Mouse (Mus musculus): ENCODE measurements around the gene Tec.

Tec gene

DNA sequence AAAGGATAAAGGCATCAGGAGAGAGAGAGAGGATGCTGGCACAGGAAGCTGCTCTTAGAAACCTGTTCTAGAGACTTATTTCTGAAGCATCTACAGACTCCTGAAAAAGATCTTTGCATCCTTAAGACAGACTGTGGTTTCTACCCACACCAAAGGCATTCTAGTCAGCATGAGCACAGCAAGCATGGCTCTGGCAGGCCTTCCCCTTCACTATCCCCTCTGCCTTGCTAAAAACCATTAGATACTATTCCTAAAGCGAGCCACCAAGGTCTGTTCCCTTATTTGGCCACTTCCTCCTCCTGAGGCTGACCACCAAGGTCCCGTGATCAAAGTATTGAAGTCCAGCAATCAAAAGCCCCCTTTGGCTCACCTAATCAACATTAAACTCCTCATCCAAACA, 92.2 kb downstream of the Tec start:
- DNase-seq: no peak

DNA sequence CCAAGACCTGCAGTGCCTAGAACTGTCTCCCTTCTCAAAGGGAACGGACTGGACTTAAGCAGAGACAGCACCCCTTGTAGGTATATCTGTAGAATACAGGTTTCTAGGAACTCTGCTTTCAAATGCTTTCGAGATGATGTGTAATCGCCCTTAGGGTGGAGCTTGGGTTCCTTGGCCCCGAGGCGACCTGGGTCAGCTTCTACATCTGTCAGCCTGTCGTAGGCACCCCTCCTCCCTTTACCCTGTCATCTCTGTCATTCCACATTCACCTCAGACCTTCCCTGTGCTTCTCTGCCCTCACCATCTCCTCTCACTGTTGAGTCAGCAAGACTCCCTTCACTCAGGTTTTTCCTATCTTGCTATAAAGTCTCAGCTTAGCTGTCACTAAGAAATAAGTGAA, 98.4 kb downstream of the Tec start:
- DNase-seq: no peak

DNA sequence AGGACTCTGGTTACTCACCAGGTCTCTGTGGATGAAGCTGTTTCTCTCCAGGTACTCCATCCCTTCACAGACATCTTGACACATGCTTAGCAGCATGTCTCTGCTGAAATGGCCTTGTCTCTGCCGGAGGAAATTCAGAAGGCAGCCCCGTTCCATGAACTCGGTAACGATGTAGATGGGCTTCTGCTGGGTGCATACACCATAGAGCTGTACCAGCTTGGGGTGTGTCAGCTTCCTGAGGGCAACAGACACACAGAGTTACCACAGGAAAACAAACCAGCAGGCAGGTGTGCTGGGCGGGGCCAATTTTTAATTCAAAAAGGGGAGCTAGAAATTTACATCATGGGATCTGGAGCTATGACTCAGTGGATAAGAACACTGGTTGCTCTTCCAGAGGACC, 104.7 kb downstream of the Tec start:
- no peak for DNase-seq

DNA sequence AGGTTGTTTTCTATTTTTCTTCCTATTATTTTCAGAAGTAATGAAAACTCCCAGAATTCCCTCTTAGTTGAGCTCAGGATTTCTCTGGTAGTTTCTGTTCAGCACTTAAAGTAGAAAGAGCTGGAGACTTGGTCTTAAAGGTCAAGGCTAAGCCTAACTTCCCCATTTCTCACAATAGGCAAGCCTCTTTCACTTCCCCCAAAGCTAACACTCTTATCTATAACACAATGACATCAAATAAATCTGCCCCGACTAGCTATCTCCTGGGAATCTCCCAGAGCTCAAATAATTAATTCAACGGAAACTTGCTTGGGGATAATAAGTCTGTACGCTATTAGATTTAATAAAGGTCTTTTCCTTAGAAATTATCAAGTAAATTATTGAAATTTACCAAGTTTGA, 105.3 kb downstream of the Tec start:
- no peak for DNase-seq

DNA sequence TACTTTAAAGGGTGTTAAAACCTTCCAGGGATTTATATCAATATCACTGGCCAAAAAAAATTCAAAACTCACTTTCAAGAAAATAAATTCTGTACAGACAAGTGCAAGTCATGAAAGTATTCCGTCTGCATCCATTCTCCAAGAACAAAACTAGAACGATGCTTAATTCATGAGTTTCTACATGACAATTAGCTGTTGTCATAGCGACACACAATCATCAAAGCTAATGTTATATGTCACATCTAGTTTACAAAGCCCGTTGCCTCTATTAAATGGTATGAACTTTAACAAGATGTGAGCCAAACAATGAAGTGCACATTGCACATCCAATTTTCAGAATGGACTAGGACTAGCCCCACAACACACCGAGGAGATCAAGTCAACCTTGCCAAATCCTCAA, 106.5 kb downstream of the Tec start:
- no peak for DNase-seq

DNA sequence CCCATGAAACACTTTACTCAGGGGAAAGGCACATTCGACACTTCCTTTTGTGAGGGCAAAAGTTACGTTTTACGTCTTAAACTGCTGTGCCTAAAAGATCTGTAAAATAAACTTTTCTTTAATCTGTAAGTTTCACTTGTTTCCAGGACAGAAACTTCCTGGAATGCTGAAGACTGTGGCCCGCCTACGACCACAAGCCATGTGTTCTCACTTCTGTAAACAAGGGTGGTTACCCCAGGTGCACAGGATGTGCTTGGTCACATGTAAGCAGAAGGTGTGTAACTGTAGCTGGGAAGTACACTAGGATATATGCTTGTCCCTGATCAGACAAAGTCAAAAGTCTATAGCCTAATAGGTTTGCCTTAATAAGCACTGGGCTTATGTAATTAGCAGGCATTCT, 107.0 kb downstream of the Tec start:
- DNase-seq: no peak

DNA sequence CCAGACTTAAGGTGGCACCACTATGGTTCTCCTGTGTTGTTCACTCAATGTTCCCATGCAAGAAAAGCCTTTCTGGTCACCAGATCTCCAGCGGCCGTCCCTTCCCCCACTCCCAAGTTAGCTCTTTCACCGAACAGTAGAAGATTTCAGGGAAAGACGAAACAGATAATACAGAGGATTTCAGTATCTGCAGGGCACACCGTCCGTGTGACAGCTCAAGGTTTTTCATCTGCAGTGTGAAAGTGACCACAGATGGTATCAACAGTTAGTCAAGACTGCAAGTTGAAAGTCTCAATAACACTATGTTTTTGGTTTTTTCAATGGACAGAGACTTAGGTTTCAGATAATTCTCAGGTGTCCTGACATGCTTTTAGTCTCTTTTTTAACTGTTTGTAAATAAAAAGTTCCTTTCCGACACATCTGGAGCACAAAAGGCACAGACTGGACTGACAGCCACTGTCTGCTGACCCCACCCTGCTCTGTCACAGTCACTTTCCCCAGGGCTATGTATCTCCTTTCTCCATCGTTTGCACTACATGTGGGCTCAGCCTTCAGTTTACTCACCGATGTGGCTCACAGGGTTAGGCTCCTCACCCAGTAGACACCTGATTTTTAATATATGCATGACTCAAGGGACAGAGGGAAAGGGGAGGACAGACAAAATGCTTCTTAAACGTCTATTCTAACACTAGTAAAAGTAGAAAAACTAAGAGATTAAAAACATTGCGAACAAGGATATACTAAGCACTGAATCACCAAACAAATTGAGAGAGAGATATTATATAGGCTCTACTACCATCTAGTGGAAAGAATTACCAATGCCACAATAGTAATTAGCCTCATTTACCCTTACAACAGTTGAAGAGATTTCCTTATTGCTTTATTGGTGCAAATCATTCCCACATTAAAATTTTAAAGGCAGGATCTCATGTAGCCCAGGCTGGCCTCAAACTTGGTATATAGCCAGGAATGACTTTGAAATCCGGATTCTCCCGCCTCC, 109.1 kb downstream of the Tec start:
- DNase-seq: no peak

DNA sequence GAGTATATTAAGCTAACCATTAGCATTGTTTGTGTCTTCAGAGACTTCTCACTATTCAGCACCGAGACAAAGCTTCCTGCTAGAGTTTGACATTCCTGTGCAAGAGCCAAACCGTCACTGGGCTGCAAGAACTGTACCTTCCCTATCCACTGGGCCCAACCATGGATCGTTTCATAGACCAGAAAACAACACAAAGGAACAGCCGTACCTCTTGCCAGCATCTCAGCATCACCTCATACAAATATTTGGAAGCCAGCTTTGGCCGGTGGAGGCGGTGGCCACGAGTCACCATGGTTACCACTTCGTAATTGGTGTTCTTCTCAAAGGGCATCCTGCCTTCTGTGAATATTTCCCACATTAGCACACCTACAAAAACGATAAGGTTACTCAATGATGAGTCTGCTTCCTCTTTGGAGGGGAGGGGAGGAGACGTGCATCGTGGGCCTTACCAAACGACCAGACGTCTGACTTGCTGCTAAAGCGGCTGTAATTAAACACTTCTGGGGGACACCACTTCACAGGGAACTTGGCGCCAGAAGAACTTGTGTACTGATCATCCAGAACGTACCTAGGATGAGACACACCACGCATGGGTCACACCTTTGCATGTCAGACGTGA, 111.0 kb downstream of the Tec start:
- no peak for DNase-seq

DNA sequence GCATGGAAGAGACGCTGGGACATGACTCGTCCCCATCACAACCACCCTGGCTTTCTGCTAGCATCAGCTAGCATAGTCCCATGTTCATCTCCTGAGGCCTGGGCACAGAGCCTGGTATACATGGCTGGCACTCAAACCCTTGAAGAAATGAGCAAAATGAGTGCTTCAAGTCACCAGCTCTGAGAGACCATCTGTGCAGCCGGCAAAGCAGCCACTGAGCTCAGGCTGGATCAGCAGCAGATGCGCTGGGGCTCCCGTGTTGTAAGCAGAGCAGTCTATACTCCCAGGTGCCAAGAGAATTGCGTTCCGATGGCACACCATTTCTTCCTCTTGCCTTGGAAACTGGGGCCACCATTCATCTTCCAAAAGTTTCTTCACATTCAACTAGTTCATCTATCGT, 112.3 kb downstream of the Tec start:
- DNase-seq: peak; percentile 68

DNA sequence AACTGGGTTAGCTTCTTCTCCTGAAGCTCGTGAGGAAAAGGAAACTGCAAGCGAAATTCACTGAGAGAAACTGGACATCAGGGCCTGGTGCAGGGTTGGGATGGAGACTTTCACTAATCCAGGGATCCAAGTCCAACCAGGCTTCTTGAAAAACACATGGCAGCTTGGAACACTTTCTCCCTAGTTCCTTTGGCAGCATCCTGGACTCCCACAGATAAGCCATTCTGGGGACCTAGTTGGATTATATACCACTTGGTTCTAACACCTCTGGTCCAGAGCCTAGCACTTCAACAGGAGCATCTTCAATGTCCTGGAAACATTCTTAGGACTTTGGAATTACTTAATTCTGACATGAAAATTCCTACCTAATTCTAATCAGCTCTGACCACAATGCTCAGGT, 113.2 kb downstream of the Tec start:
- no peak for DNase-seq

DNA sequence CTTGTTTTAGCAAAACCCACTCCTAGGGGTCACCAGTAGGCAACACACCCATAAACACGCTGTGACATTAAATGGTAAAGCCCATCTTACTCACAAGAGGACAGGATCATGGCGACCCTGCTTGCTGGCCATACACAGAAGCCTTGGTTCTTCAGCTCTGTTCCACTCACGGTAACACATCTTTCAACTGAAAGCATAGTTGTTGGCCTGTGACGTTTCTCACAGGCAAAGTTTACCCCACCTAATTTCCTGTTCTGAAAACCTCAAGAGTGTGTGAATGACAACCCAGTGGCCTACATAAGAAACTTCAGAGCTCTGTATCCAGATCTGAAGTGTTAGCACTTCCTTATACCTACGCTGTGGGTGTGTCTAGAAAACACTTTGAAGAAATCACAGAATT, 115.7 kb downstream of the Tec start, which contains the start of gene Txk:
TSS of gene Txk (minus strand) at position 193 of the 400 bp plus-strand sequence.
- no peak for DNase-seq

DNA sequence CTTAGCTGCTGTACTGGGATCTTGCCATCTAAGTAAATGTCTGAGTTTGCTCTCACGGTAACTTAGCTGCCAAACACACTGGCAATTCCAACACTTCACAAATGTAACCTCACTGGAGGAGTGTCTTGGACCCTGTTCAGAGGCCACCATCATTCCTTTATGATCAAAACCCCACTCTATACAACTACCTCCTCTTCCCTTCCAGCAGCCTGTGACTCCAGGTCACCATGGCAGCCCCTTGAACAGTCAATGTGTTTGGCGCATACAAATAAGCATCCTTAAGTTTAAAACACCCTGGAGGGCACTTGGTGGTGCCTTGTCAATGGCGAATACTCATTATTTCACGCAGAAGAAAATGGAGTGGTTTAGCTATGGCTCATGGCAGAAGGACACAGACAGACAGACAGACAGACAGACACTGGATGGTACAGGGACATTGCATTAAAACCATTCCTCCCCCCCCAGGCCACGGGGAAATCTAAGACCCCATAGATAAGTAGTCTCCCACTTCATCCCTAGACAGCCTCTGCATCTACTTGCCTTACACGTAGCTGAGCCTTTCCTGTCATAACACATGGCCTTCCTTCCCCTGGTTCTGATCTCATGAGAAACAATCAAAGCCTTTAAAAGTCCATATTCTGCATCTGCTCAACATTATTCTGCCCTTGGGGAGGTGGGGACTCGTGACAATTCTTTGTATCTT, 117.1 kb downstream of the Tec start:
- no peak for DNase-seq

DNA sequence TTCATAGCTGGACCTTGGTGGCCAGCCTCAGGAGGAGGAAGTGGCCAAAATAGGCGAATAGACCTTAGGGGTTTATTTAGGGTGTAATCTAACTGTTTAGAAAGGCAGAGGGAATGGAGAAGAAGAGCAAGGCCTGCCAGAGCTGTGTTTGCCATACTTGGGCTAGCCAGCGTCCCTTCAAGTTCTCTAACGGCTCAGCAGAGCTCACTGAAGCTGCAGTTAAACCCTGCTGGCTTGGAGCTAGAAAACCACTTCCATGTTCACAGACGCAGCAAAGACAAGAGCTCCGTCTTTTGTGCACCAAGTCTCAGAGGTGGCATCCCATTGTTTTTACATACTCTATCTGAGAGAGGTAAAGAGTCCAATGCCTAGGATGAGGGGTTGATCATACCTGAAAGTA, 118.1 kb downstream of the Tec start:
- DNase-seq: no peak

DNA sequence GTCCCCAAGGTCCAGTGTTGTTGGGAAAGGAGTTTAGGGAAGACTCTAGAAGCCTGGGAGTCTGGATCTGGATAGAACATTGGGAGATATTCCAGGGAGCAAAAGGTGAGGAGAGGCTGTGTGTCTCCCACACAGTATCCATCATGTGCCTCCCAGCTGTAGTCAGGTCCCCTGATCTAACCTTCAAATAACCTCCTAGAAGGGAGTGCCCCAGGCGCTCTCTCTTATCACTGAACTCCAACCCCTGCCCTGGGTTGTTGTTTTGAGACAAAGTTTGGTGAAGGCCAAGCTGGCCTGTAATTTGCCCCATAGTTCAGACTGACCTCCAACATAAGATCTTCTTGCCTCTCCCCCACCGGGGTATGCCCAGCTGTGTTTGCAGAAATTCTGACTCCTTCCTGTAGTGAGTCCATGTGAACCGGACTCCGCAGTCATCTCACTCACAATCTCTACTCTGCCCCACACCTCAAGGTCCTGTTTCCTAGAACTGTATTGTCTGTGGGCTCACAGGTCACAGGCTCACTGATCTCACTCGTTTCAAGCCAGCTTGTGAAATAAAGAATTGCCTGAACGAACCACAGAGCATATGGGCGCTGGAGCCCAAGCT, 119.5 kb downstream of the Tec start:
- no peak for DNase-seq

DNA sequence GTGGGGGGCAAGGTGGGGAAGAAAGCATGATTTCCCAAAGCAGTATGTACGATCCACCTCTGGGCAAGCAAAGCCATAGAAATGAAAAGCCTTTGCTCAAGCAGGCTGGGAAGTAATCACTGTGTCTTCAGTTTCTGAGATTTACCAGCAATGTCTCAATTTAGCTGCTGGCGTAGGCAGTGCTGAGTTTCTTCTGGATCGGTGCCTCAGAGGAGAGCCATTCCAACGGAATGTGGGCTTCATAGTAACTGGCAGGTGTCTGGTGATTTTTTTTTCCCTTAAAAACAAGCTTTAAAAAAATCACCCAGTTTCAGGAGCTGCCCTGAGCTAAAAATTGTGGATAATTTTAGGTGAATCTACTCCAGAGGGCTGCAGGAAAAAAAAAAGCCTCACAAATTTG, 120.9 kb downstream of the Tec start:
- DNase-seq: peak; percentile 63

DNA sequence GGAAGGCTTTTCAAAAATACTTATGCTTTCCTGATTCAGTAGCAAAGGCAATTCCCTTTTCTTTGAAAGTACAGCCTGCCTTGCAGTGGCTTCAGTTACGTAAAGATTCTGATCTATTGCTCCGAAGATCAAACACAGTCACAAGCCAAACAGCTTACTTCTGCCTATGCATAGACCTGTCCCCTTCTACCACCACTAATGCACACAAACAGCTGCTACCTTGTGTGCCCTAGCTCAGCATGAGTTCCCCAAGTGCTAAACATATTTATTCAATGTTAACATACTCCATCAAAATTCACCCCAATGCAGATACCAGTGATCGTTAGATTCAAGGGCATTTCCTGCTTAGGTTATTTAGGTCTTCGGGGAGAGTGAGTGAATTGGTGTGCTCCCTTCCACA, 121.8 kb downstream of the Tec start:
- no peak for DNase-seq

DNA sequence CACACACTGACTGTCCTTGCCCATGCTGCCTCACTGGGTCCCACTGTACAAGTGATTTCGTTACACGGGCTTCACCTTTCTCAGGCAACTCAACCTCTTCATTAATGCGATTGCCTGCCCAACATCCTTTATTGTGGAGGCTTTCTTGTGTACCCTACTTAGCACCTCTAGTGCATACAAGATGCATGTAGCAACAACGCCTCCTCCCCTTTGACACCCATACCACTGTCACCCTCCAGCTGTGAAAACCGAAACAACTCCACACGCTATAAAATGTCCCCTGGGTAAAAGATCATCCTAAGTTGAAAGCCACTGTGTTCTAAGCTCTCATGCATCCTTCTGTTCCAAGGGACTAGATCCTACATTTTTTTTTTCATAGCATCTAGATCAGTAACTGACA, 125.2 kb downstream of the Tec start:
- no peak for DNase-seq

DNA sequence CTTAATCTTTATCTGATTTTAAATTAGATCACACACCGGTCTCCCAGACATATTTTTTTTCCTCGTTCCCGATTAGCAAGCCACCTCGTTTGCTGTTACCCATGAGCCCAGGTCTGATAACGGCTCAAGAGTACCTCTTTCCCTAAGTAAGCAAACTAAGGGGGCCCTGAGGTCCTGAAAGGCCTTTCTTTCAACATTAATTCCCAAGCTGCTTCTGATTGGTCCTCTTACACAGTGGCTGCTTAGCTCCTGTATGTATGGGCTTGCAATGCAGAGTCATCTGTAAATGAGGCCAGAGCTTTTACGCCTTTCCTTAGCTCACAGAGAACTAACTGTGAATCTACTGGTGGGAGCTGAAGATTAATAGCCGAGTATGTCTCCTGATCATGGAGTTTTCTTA, 131.4 kb downstream of the Tec start:
- DNase-seq: no peak

DNA sequence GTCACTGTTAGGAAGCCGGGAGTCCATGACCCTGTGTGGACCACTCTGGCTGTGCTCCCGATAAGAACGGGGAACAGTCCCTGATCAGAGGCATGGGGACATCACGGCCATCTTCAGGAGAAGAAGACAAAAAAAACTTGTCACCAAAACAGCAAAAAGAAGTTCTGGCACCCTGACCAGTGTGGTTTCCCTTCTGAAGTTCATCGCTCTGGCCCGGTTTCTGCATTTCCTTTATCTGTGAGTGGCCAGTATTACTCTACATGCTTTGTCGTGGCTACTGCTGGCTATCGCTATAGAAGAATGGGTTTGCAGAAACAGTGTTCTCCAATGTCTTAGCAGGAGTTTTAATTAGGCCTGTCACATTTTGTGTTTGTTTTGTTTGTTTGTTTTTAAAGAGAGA, 131.8 kb downstream of the Tec start:
- no peak for DNase-seq

DNA sequence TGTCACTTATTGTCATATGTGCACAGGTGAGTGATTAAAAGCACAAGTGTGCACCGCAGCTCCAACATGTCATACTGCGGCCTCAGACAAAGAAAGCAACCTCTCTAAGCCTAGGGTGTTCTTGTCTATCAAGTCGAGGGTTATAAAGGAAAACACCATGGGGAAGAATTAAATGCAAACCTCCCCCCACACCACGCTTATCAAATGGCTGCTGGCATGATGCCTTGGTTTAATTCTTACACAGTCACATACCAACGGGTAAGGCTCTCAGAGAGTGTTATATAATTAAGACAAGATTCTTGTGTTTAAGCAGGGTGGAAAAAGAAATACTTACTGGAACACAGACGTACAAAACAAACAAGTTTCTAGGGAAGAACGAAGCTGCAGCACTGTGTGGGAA, 132.5 kb downstream of the Tec start:
- no peak for DNase-seq

DNA sequence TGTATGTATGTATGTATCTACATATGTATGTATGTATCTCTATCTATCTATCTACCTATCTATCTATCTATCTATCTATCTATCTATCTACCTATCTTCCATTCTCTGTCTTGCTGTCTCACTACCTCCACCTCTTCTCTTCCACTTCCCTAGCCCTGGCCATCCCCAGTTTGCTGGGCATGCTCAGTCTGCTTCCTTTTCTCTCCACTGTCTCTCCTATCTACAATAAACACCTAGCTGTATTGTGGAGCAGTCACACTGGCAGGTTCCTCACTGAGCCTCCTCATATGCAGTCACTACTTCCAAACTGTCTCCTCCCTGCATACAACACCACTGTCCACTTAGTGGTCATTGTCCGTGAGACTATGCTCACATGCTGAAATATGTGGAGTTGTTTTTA, 135.4 kb downstream of the Tec start:
- DNase-seq: no peak

DNA sequence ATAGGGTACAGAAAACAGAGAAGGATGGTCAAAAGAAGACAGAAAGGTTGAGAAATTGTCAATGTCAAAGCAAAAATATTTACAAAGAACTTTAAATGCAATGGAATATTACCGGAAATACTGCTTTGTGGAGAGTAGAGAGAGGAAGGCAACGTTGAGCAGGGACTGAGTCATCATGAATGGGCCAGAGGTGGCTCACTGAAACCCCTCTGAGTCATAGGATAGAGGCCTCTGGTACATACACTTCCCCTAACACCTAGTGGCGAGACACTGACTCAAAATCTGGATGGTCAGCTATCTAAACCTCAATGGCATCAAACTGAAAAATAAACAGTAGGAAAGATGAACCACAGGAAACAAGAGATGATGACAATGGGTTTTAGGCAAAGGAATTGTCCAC, 142.9 kb downstream of the Tec start:
- no peak for DNase-seq

DNA sequence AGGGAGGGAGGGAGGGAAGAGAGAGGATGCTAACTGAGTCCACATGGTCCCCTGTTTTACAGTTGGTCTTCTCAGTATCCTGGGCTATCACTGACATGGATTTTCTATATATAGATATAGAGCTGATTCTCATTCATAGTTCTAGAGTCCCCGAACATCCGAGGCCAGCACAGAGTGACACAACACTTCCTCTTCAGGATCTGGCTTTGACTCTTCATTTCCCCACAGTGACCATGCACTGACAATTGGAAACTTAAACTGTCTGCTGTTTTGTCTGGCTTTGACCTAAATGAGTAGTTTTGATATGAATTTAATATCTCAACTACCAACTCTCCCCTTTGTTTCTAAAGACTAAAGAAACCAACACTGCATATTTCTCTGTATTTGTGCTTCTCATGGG, 144.9 kb downstream of the Tec start:
- no peak for DNase-seq
